In the genomic region with DNA sequence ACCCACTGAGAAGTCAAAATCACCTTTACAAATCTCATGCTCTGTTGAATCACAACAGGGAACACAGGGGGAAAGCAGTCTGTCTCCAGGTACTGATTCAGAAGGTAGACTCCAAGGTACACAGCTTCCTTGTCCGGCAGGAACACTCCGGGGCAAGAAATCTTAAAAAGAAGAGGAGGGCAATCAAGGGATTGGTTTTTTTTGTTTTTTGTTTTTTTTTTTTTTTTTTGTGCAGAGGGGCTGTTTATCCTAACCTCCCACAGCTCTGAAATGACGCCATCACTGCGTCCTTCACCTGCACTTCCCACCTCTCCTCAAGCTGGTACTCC, we compare ENCODE assay signal across 9 mouse cellular contexts. TPM values are rescaled to one million over a fixed set of nuclear protein-coding genes. Genes with fewer than 3 reads are reported as not detected.
A peak's percentile ranks its signal among the peaks of the same experiment; 100 is the strongest.
DNase-seq lines count a peak whose midpoint lies in the region; ATAC-seq and TF ChIP-seq lines count a peak whose summit lies in the region.
"Had no signal": no experiment of that assay in that cellular context is flagged by ENCODE, and none has a peak within 500 bp of the region (broad histone marks: within the 10 kb centered on the region; RNA-seq: fewer than 3 reads in every experiment).

No protein-coding gene starts in this region.

- no peak for TF ChIP-seq POLR2A in thymus, adult 2 months (IDR thresholded peaks at IDR 0.05; ENCODE audit: control insufficient read depth, extremely low read depth, insufficient read depth, low read length, poor library complexity)

- no peaks in the 10 kb centered on the region for H3K36me3 ChIP-seq in heart, embryonic 10.5 days
- H3K36me3 ChIP-seq in thymus, adult 2 months (ENCODE audit: control insufficient read depth, insufficient read depth, low read length) = no peaks in the 10 kb centered on the region
- no peaks in the 10 kb centered on the region for H3K36me3 ChIP-seq in liver, embryonic 12.5 days

- no peak for DNase-seq in heart, embryonic 10.5 days (ENCODE audit: low spot score)
- DNase-seq in heart, postnatal 36 days = no peak
- DNase-seq in thymus, adult 2 months = no peak
- DNase-seq in thymus, postnatal 14 days = no peak
- no peak for DNase-seq in right cerebral cortex, adult 18-20 months
- no peak for DNase-seq in B cell, adult 2 months
- DNase-seq in Muller cell, postnatal 12 days (ENCODE audit: inconsistent ontology term) = no peak

- intact Hi-C loops in heart, postnatal 36 days (cut with DNase I) = loop anchor here (2.0 kb wide), 1 partner anchor 187 kb away; no protein-coding TSS in a partner anchor

- no peaks in the 10 kb centered on the region for H3K9me3 ChIP-seq in heart, embryonic 10.5 days
- no peaks in the 10 kb centered on the region for H3K9me3 ChIP-seq in liver, embryonic 12.5 days (replicated peaks)

- 8% methylated on average over 4 of the region's 4 CpGs for WGBS in heart, embryonic 10.5 days
- 6% methylated on average over 4 of the region's 4 CpGs for WGBS in thymus, adult 2 months
- 12% methylated on average over 4 of the region's 4 CpGs for WGBS in liver, embryonic 12.5 days (ENCODE audit: insufficient replicate concordance)

- ATAC-seq in liver, embryonic 12.5 days = no peak

- H3K27ac ChIP-seq in heart, embryonic 10.5 days = peak overlapping the region; percentile 96
- H3K27ac ChIP-seq in thymus, adult 2 months (ENCODE audit: control insufficient read depth, insufficient read depth, low read length) = no peak overlapping the region
- H3K27ac ChIP-seq in liver, embryonic 12.5 days = no peak overlapping the region

- H3K4me2 ChIP-seq in liver, embryonic 12.5 days = peak overlapping the region; percentile 97

- TF ChIP-seq CTCF in thymus, adult 2 months (IDR thresholded peaks at IDR 0.05; ENCODE audit: borderline replicate concordance, control insufficient read depth, extremely low read depth, insufficient read depth, low read length, poor library complexity) = no peak

- H3K4me1 ChIP-seq in heart, embryonic 10.5 days = peaks cover 26% of the 10 kb centered on the region
- H3K4me1 ChIP-seq in thymus, adult 2 months (replicated peaks; ENCODE audit: control insufficient read depth, insufficient read depth, low read length) = peaks cover 6% of the 10 kb centered on the region
- peaks cover 10% of the 10 kb centered on the region for H3K4me1 ChIP-seq in liver, embryonic 12.5 days

- peak overlapping the region; percentile 96 for H3K4me3 ChIP-seq in heart, embryonic 10.5 days
- H3K4me3 ChIP-seq in thymus, adult 2 months (ENCODE audit: control insufficient read depth, insufficient read depth, low read length) = peak overlapping the region; percentile 85
- H3K4me3 ChIP-seq in liver, embryonic 12.5 days = peak overlapping the region; percentile 80

- no peak overlapping the region; the same call in 1 of the 2 replicates for H3K9ac ChIP-seq in liver, embryonic 12.5 days

- H3K27me3 ChIP-seq in heart, embryonic 10.5 days (ENCODE audit: insufficient read depth, poor library complexity, severe bottlenecking) = no peaks in the 10 kb centered on the region
- H3K27me3 ChIP-seq in thymus, adult 2 months (ENCODE audit: control insufficient read depth, insufficient read depth, low read length) = no peaks in the 10 kb centered on the region
- H3K27me3 ChIP-seq in liver, embryonic 12.5 days (replicated peaks) = peaks cover 29% of the 10 kb centered on the region; the same call in 1 of the 2 replicates

RNA-seq across cellular contexts. Expression of a gene that starts 0.3 kb away (rescaled TPM):
- polyA plus RNA-seq in heart, embryonic 10.5 days (2016; fragmentation: Nextera tagmentation; extraction: Ambion mirVana) = 4.6 and 6.1 TPM in 2 replicates
- 1 to 10 TPM; 6.2 to 7.2 TPM for total RNA-seq in heart, postnatal 36 days (2021)
- polyA plus RNA-seq in thymus, adult 2 months (2012; rRNA removed) = 12.0 and 18.4 TPM in 2 replicates
- 2.7 and 3.1 TPM in 2 replicates for polyA plus RNA-seq in liver, embryonic 12.5 days (2016; fragmentation: Nextera tagmentation; extraction: Ambion mirVana)

RNA-seq across cellular contexts. Expression of a gene that starts 4.1 kb away (rescaled TPM):
- 2.1 and 5.7 TPM in 2 replicates for polyA plus RNA-seq in heart, embryonic 10.5 days (2016; fragmentation: Nextera tagmentation; extraction: Ambion mirVana)
- 10 to 100 TPM; 22.9 to 25.9 TPM for total RNA-seq in heart, postnatal 36 days (2021)
- polyA plus RNA-seq in thymus, adult 2 months (2012; rRNA removed) = 0.78 and 1.5 TPM in 2 replicates
- polyA plus RNA-seq in liver, embryonic 12.5 days (2016; fragmentation: Nextera tagmentation; extraction: Ambion mirVana) = 0.85 and 1.0 TPM in 2 replicates
- total RNA-seq: megakaryocyte-erythroid progenitor cell, adult 5-6 weeks had no signal

RNA-seq across cellular contexts. Expression of a gene that starts 26.7 kb away (rescaled TPM):
- 32.0 and 34.6 TPM in 2 replicates for polyA plus RNA-seq in heart, embryonic 10.5 days (2016; fragmentation: Nextera tagmentation; extraction: Ambion mirVana)
- 10 to 100 TPM; 63.6 to 69.9 TPM for total RNA-seq in heart, postnatal 36 days (2021)
- 21.4 and 26.0 TPM in 2 replicates for polyA plus RNA-seq in thymus, adult 2 months (2012; rRNA removed)
- polyA plus RNA-seq in liver, embryonic 12.5 days (2016; fragmentation: Nextera tagmentation; extraction: Ambion mirVana) = 17.8 and 18.1 TPM in 2 replicates
